Mouse (Mus musculus): ENCODE data around the gene Maats1. TPM values are rescaled to one million over a fixed set of nuclear protein-coding genes. Genes with fewer than 3 reads are reported as not detected.

Maats1 gene
- polyA plus RNA-seq, 1 experiment from 2014 or later: 2.0 TPM

- H3K4me3 ChIP-seq: no peak overlapping the region
- DNase-seq (ENCODE audit: low spot score): no peak
- 78% methylated on average over 10 of the region's 10 CpGs for WGBS
- H3K9me3 ChIP-seq: no peaks in the 10 kb centered on the region
- H3K27me3 ChIP-seq (ENCODE audit: insufficient read depth, poor library complexity, severe bottlenecking): no peaks in the 10 kb centered on the region
- H3K27ac ChIP-seq: no peak overlapping the region
- H3K36me3 ChIP-seq: no peaks in the 10 kb centered on the region
- peaks cover 15% of the 10 kb centered on the region for H3K4me1 ChIP-seq (replicated peaks)
Measured at GRCm38 (mm10) chr16:38368336-38368735, 26.4 kb upstream of the Maats1 start.

GRCm38 (mm10) chr16:38366231-38366630 lies 24.3 kb upstream of the Maats1 start:
- H3K27ac ChIP-seq: no peak overlapping the region
- H3K4me1 ChIP-seq (replicated peaks): peaks cover 25% of the 10 kb centered on the region
- WGBS: 93% methylated on average over 4 of the region's 4 CpGs
- no peaks in the 10 kb centered on the region for H3K27me3 ChIP-seq (ENCODE audit: insufficient read depth, poor library complexity, severe bottlenecking)
- no peaks in the 10 kb centered on the region for H3K36me3 ChIP-seq
- no peaks in the 10 kb centered on the region for H3K9me3 ChIP-seq
- H3K4me3 ChIP-seq: no peak overlapping the region
- DNase-seq (ENCODE audit: low spot score): no peak

GRCm38 (mm10) chr16:38365390-38365789 lies 23.4 kb upstream of the Maats1 start:
- no peaks in the 10 kb centered on the region for H3K9me3 ChIP-seq
- no peak overlapping the region for H3K27ac ChIP-seq
- no peak overlapping the region for H3K4me3 ChIP-seq
- DNase-seq (ENCODE audit: low spot score): no peak
- no peaks in the 10 kb centered on the region for H3K36me3 ChIP-seq
- H3K4me1 ChIP-seq (replicated peaks): peaks cover 22% of the 10 kb centered on the region
- no peaks in the 10 kb centered on the region for H3K27me3 ChIP-seq (ENCODE audit: insufficient read depth, poor library complexity, severe bottlenecking)
- 87% methylated on average over 10 of the region's 10 CpGs for WGBS

DNA sequence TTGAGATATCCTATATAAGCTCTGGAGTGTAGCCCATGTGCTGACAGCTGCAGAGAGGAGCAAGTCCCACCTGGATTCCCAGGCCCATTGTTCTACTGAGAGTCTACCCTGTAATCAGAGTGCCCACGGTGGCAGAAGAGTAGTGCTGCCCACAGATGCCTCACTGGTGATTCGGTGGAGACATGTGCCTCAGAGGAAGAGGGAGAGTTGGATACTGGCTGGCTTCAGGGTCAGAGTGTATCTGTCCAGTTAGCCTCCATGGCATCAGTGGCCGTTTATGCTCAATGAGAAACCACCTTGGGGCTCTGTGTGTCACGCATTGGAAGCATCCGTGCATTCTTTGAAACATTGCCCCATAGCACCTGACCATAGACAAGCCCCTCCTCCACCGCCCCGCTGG lies 21.7 kb upstream of the Maats1 start:
- no peaks in the 10 kb centered on the region for H3K36me3 ChIP-seq
- H3K4me3 ChIP-seq: no peak overlapping the region
- DNase-seq (ENCODE audit: low spot score): no peak
- H3K27ac ChIP-seq: no peak overlapping the region
- no peaks in the 10 kb centered on the region for H3K27me3 ChIP-seq (ENCODE audit: insufficient read depth, poor library complexity, severe bottlenecking)
- peaks cover 17% of the 10 kb centered on the region for H3K4me1 ChIP-seq (replicated peaks)
- H3K9me3 ChIP-seq: no peaks in the 10 kb centered on the region
- WGBS: 87% methylated on average over 7 of the region's 7 CpGs

- Histone ChIP-seq H3K4me3 (no peak overlapping the region), H3K4me1 (replicated peaks) (peaks cover 17% of the 10 kb centered on the region), H3K27me3 (ENCODE audit: insufficient read depth, poor library complexity, severe bottlenecking) (no peaks in the 10 kb centered on the region), H3K27ac (no peak overlapping the region), H3K36me3 (no peaks in the 10 kb centered on the region), H3K9me3 (no peaks in the 10 kb centered on the region)
- no peak for DNase-seq (ENCODE audit: low spot score)
- WGBS: 91% methylated on average over 3 of the region's 3 CpGs
Measured at GRCm38 (mm10) chr16:38363256-38363595, 21.3 kb upstream of the Maats1 start.

GRCm38 (mm10) chr16:38362493-38363255 lies 20.7 kb upstream of the Maats1 start:
- no peaks in the 10 kb centered on the region for H3K27me3 ChIP-seq (ENCODE audit: insufficient read depth, poor library complexity, severe bottlenecking)
- peaks cover 17% of the 10 kb centered on the region for H3K4me1 ChIP-seq (replicated peaks)
- H3K36me3 ChIP-seq: 0 out of 2 replicates have a peak, but pooled peaks cover 4% of the 10 kb centered on the region
- 84% methylated on average over 20 of the region's 20 CpGs for WGBS
- H3K27ac ChIP-seq: no peak overlapping the region
- H3K4me3 ChIP-seq: no peak overlapping the region
- no peaks in the 10 kb centered on the region for H3K9me3 ChIP-seq
- no peak for DNase-seq (ENCODE audit: low spot score)

- no peak for DNase-seq (ENCODE audit: low spot score)
- H3K27me3 ChIP-seq (ENCODE audit: insufficient read depth, poor library complexity, severe bottlenecking): no peaks in the 10 kb centered on the region
- H3K36me3 ChIP-seq: peaks cover 7% of the 10 kb centered on the region; the same call in 1 of the 2 replicates
- 60% methylated on average over 10 of the region's 10 CpGs for WGBS
- peak within 1 kb of the TSS; percentile 1; the same call in 1 of the 2 replicates for H3K27ac ChIP-seq
- no peaks in the 10 kb centered on the region for H3K9me3 ChIP-seq
- peaks cover 17% of the 10 kb centered on the region for H3K4me1 ChIP-seq (replicated peaks)
- H3K4me3 ChIP-seq: no peak within 1 kb of the TSS
Measured at GRCm38 (mm10) chr16:38361933-38362332, 20.0 kb upstream of the Maats1 start, which contains the start of gene Popdc2. TSS of gene Popdc2 (plus strand) at chr16:38362209.

GRCm38 (mm10) chr16:38360317-38360716 lies 18.4 kb upstream of the Maats1 start:
- H3K4me3 ChIP-seq: no peak overlapping the region

GRCm38 (mm10) chr16:38359857-38360256 lies 17.9 kb upstream of the Maats1 start:
- Histone ChIP-seq H3K36me3 (peaks cover 11% of the 10 kb centered on the region; the same call in 1 of the 2 replicates), H3K4me3 (no peak overlapping the region), H3K27ac (no peak overlapping the region), H3K9me3 (no peaks in the 10 kb centered on the region), H3K27me3 (ENCODE audit: insufficient read depth, poor library complexity, severe bottlenecking) (no peaks in the 10 kb centered on the region), H3K4me1 (replicated peaks) (peaks cover 17% of the 10 kb centered on the region)
- no peak for DNase-seq (ENCODE audit: low spot score)
- WGBS: 84% methylated on average over 3 of the region's 3 CpGs

More at GRCm38 (mm10) chr16:38360317-38360716, 18.4 kb upstream of the Maats1 start:
- no peaks in the 10 kb centered on the region for H3K27me3 ChIP-seq (ENCODE audit: insufficient read depth, poor library complexity, severe bottlenecking)
- WGBS: 23% methylated on average over 2 of the region's 2 CpGs
- peaks cover 17% of the 10 kb centered on the region for H3K4me1 ChIP-seq (replicated peaks)
- H3K27ac ChIP-seq: no peak overlapping the region
- no peaks in the 10 kb centered on the region for H3K9me3 ChIP-seq
- H3K36me3 ChIP-seq: peaks cover 11% of the 10 kb centered on the region; the same call in 1 of the 2 replicates
- peak; percentile 18 for DNase-seq (ENCODE audit: low spot score)

- Histone ChIP-seq H3K9me3 (no peaks in the 10 kb centered on the region), H3K36me3 (peaks cover 15% of the 10 kb centered on the region; the same call in 1 of the 2 replicates), H3K4me1 (replicated peaks) (peaks cover 17% of the 10 kb centered on the region), H3K4me3 (no peak overlapping the region), H3K27ac (no peak overlapping the region), H3K27me3 (ENCODE audit: insufficient read depth, poor library complexity, severe bottlenecking) (no peaks in the 10 kb centered on the region)
- 87% methylated on average over 2 of the region's 2 CpGs for WGBS
- no peak for DNase-seq (ENCODE audit: low spot score)
Measured at GRCm38 (mm10) chr16:38359241-38359640, 17.3 kb upstream of the Maats1 start.

GRCm38 (mm10) chr16:38358256-38358812 lies 16.4 kb upstream of the Maats1 start:
- no peak overlapping the region for H3K4me3 ChIP-seq
- H3K27ac ChIP-seq: no peak overlapping the region
- no peaks in the 10 kb centered on the region for H3K27me3 ChIP-seq (ENCODE audit: insufficient read depth, poor library complexity, severe bottlenecking)
- DNase-seq (ENCODE audit: low spot score): no peak
- peaks cover 17% of the 10 kb centered on the region for H3K4me1 ChIP-seq (replicated peaks)
- peaks cover 20% of the 10 kb centered on the region for H3K36me3 ChIP-seq
- no peaks in the 10 kb centered on the region for H3K9me3 ChIP-seq
- WGBS: 86% methylated on average over 6 of the region's 6 CpGs

DNA sequence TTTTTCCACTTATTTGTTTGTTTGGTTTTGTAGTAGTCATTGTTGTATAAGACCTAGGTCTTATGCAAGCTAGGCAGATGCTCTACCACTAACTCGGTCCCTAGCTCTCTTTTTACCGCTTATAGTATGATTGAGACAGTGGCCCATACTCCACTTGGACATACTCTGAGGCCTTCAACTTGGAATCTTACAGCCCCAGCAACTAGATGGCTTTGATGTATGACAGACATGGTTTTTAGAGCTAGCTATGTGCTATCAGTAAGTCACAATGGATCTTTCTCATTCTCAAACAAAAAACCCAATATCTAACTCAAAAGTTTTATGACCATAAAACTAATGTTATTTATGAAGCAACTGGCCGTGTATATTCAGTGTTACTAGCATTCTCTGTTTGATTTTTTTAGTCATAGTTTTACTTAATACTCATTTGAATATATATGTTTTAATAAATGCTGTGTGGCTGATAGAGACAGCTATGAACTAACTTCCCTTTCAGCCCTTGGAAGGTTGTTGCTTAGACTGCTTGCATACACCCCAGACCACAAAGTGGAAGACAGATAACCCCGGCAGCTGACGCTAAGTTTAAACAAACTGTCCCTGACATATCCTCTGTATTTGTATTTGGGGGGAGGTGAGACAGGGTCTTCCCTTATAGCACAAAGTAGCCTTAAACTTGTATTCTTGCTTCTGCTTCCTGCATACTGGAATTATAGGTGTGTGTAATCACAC lies 12.4 kb upstream of the Maats1 start:
- H3K4me3 ChIP-seq: no peak overlapping the region
- DNase-seq (ENCODE audit: low spot score): no peak
- peaks cover 54% of the 10 kb centered on the region for H3K36me3 ChIP-seq
- H3K4me1 ChIP-seq (replicated peaks): no peaks in the 10 kb centered on the region
- H3K27ac ChIP-seq: no peak overlapping the region
- no peaks in the 10 kb centered on the region for H3K27me3 ChIP-seq (ENCODE audit: insufficient read depth, poor library complexity, severe bottlenecking)
- no peaks in the 10 kb centered on the region for H3K9me3 ChIP-seq
- 95% methylated on average over 5 of the region's 5 CpGs for WGBS

DNA sequence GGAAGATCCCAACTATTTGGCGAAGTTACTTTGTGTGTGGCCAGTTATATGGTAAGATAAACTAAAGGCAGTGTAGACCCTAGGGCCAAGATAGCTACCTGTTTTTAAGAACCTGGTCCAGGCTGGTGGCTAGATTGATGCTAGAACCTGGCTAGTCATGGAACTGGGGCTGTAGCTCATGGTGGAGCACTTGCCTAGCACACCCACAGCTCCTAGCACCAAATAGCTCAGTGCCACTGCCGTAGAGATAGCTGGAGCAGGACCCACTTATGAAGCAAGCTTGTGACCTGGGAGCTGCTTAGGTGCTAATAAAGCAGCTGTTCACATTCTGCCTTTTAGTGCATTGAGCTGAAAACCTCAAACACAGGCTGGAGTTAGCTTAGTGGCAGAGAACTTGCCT lies 11.7 kb upstream of the Maats1 start:
- 97% methylated on average over 2 of the region's 2 CpGs for WGBS
- Histone ChIP-seq H3K27me3 (ENCODE audit: insufficient read depth, poor library complexity, severe bottlenecking) (no peaks in the 10 kb centered on the region), H3K9me3 (no peaks in the 10 kb centered on the region), H3K36me3 (peaks cover 60% of the 10 kb centered on the region), H3K4me1 (replicated peaks) (no peaks in the 10 kb centered on the region), H3K27ac (no peak overlapping the region), H3K4me3 (no peak overlapping the region)
- DNase-seq (ENCODE audit: low spot score): no peak

All from hindbrain, embryonic 10.5 days (tissue).